Mouse (Mus musculus) limb, embryonic 14.5 days (tissue): ENCODE data around the gene Fzd10. TPM values are rescaled to one million over a fixed set of nuclear protein-coding genes. Genes with fewer than 3 reads are reported as not detected.

Experiments
- ATAC-seq: fragments of 200-750 bp; cut with Nextera tagmentation; 2 replicates; pipeline ENCODE4 v1.8.0; 2017; ENCODE audit warnings: low read depth, moderate number of reproducible peaks, moderate TSS enrichment; ENCODE audit not compliant: low FRiP score
- DNase-seq: peaks from one replicate; pipeline ENCODE4 v3.0.0-alpha.2; 2015; ENCODE audit warnings: low spot score
- H3K27ac ChIP-seq: fragments of 300-500 bp; sonication (generic); replicated peaks from 2 replicates; pipeline ENCODE4 v1.5.1; 2014; ENCODE audit warnings: low read depth, mild to moderate bottlenecking, low read length, moderate library complexity, mixed read lengths
- H3K27me3 ChIP-seq: fragments of 300-500 bp; sonication (generic); 2 replicates; pipeline ENCODE4 v1.6.1; 2014; ENCODE audit warnings: low read length, mixed read lengths; ENCODE audit not compliant: control insufficient read depth, insufficient read depth
- H3K36me3 ChIP-seq: fragments of 300-500 bp; sonication (generic); 2 replicates; pipeline ENCODE4 v1.6.1; 2014; ENCODE audit warnings: mild to moderate bottlenecking, low read length, moderate library complexity, mixed read lengths; ENCODE audit not compliant: control insufficient read depth, insufficient read depth
- H3K4me1 ChIP-seq: fragments of 300-500 bp; sonication (generic); 2 replicates; pipeline ENCODE4 v1.6.1; 2014; ENCODE audit warnings: antibody characterized with exemption, low read length, mixed read lengths; ENCODE audit not compliant: control insufficient read depth, insufficient read depth
- H3K4me2 ChIP-seq: fragments of 300-500 bp; sonication (generic); replicated peaks from 2 replicates; pipeline ENCODE4 v1.6.1; 2014; ENCODE audit warnings: low read depth, mild to moderate bottlenecking, low read length, moderate library complexity; ENCODE audit not compliant: severe bottlenecking
- H3K4me3 ChIP-seq: fragments of 300-500 bp; sonication (generic); replicated peaks from 2 replicates; pipeline ENCODE4 v1.5.1; 2014; ENCODE audit warnings: low read length
- H3K9ac ChIP-seq: fragments of 300-500 bp; sonication (generic); 2 replicates; pipeline ENCODE4 v1.6.1; 2014; ENCODE audit warnings: mild to moderate bottlenecking, low read depth, low read length, moderate library complexity; ENCODE audit not compliant: severe bottlenecking
- H3K9me3 ChIP-seq: fragments of 300-500 bp; sonication (generic); 2 replicates; pipeline ENCODE4 v1.6.1; 2016; ENCODE audit warnings: low read length; ENCODE audit not compliant: control insufficient read depth
- POLR2A ChIP-seq: fragments of 200-500 bp; IDR thresholded peaks from 2 replicates; pipeline ENCODE4 v1.8.0; 2012; ENCODE audit warnings: inconsistent platforms, mild to moderate bottlenecking, moderate library complexity, borderline replicate concordance; ENCODE audit not compliant: insufficient read depth, insufficient read length; ENCODE audit errors: extremely low read depth
- WGBS: fragments of 180-500 bp; shearing (Covaris S2); extraction: QIAGEN DNeasy Blood & Tissue Kit; methylation state at CpG from one replicate; pipeline ENCODE4 v1.1.7; 2014; 5-methylcytosine and 5-hydroxymethylcytosine counted together
- polyA plus RNA-seq, 2 experiments: library from polyadenylated mRNA; depleted of rRNA in 1 of 2; stranded (reverse) in 1 of 2; unstranded in 1 of 2; fragments of >200 nt; fragmentation: Nextera tagmentation in 1 of 2; extraction: Ambion mirVana in 1 of 2; gene quantifications; 2 replicates each; pipeline versions ENCODE4 v1.2.1 to v1.2.3; 2012 to 2014

Fzd10 gene
- polyA plus RNA-seq, 2 experiments = 12.5 to 23.1 TPM

- peaks cover 4% of the 10 kb centered on the region; the same call in 1 of the 2 replicates for H3K4me1 ChIP-seq
- no peak overlapping the region for H3K27ac ChIP-seq
- H3K4me2 ChIP-seq = no peak overlapping the region
- no peaks in the 10 kb centered on the region for H3K9me3 ChIP-seq
- no peak for TF ChIP-seq POLR2A
- H3K36me3 ChIP-seq = no peaks in the 10 kb centered on the region
- no peak overlapping the region for H3K4me3 ChIP-seq
- DNase-seq = no peak
- H3K27me3 ChIP-seq = no peaks in the 10 kb centered on the region
- WGBS = 33% methylated on average over 5 of the region's 5 CpGs
- ATAC-seq = no peak
- H3K9ac ChIP-seq = no peak overlapping the region
Measured at GRCm38 (mm10) chr5:128568970-128569369, 31.7 kb upstream of the Fzd10 start.

- 20% methylated on average over 5 of the region's 5 CpGs for WGBS
- Histone ChIP-seq H3K4me1 (peaks cover 4% of the 10 kb centered on the region; the same call in 1 of the 2 replicates), H3K27ac (no peak overlapping the region), H3K27me3 (no peaks in the 10 kb centered on the region), H3K4me2 (no peak overlapping the region), H3K4me3 (no peak overlapping the region), H3K9me3 (no peaks in the 10 kb centered on the region), H3K36me3 (no peaks in the 10 kb centered on the region), H3K9ac (no peak overlapping the region)
- ATAC-seq (no peak), DNase-seq (no peak)
- TF ChIP-seq POLR2A = no peak
Measured at GRCm38 (mm10) chr5:128570091-128570490, 30.6 kb upstream of the Fzd10 start.

- H3K27me3 ChIP-seq = no peaks in the 10 kb centered on the region
- H3K36me3 ChIP-seq = no peaks in the 10 kb centered on the region
- peaks cover 9% of the 10 kb centered on the region; the same call in 1 of the 2 replicates for H3K4me1 ChIP-seq
- ATAC-seq (no peak), DNase-seq (no peak)
- no peak overlapping the region for H3K4me3 ChIP-seq
- TF ChIP-seq POLR2A = no peak
- no peak overlapping the region for H3K4me2 ChIP-seq
- H3K27ac ChIP-seq = no peak overlapping the region
- H3K9ac ChIP-seq = no peak overlapping the region
- 54% methylated on average over 5 of the region's 5 CpGs for WGBS
- no peaks in the 10 kb centered on the region for H3K9me3 ChIP-seq
Measured at GRCm38 (mm10) chr5:128570848-128571247, 29.8 kb upstream of the Fzd10 start.

- TF ChIP-seq POLR2A = no peak
- WGBS = 63% methylated on average over 8 of the region's 8 CpGs
Measured at GRCm38 (mm10) chr5:128571706-128572105, 28.9 kb upstream of the Fzd10 start.

GRCm38 (mm10) chr5:128575997-128576579, 24.6 kb upstream of the Fzd10 start:
- Histone ChIP-seq H3K9me3 (no peaks in the 10 kb centered on the region), H3K27me3 (no peaks in the 10 kb centered on the region), H3K4me1 (peaks cover 13% of the 10 kb centered on the region; the same call in 1 of the 2 replicates), H3K9ac (no peak overlapping the region), H3K27ac (no peak overlapping the region), H3K4me3 (no peak overlapping the region), H3K4me2 (no peak overlapping the region), H3K36me3 (no peaks in the 10 kb centered on the region)
- no peak for TF ChIP-seq POLR2A
- ATAC-seq = no peak
- DNase-seq = no peak
- 55% methylated on average over 9 of the region's 9 CpGs for WGBS

More at GRCm38 (mm10) chr5:128571706-128572105, 28.9 kb upstream of the Fzd10 start:
- Histone ChIP-seq H3K9ac (no peak overlapping the region), H3K27me3 (no peaks in the 10 kb centered on the region), H3K27ac (no peak overlapping the region), H3K4me2 (no peak overlapping the region), H3K9me3 (no peaks in the 10 kb centered on the region), H3K36me3 (no peaks in the 10 kb centered on the region), H3K4me3 (no peak overlapping the region), H3K4me1 (peaks cover 10% of the 10 kb centered on the region; the same call in 1 of the 2 replicates)
- DNase-seq (no peak), ATAC-seq (no peak)
